ENCODE assay signal across 7 mouse cellular contexts in genomic region chr10:12878661-12879312, GRCm38 (mm10). TPM values are rescaled to one million over a fixed set of nuclear protein-coding genes. Genes with fewer than 3 reads are reported as not detected.
DNase-seq lines count a peak whose midpoint lies in the region; ATAC-seq and TF ChIP-seq lines count a peak whose summit lies in the region.

No protein-coding gene starts in this region.

- POLR2A ChIA-PET in Patski (lab: Charles Lee), result no interaction called here

- no peaks in the 10 kb centered on the region for H3K27me3 ChIP-seq in C2C12 (ENCODE audit: control insufficient read depth, insufficient read depth, insufficient read length)
- no peaks in the 10 kb centered on the region for H3K27me3 ChIP-seq in Patski
- no peaks in the 10 kb centered on the region for H3K27me3 ChIP-seq in stomach, embryonic 15.5 days (replicated peaks)

- no peaks in the 10 kb centered on the region for H3K79me3 ChIP-seq in C2C12 (ENCODE audit: low read depth)

- TF ChIP-seq CTCF in C2C12 (IDR thresholded peaks at IDR 0.05; ENCODE audit: control insufficient read depth, insufficient read depth, insufficient read length) (no peak), Patski (IDR thresholded peaks at IDR 0.05) (no peak)

- no peaks in the 10 kb centered on the region for H3K9me3 ChIP-seq in stomach, embryonic 15.5 days

- ATAC-seq in Patski, result peak; percentile 73
- ATAC-seq in stomach, embryonic 15.5 days (ENCODE audit: insufficient read depth, low FRiP score, low read depth), result 0 out of 2 replicates have a peak, but pooled peaks have one; percentile 27

- H3K4me2 ChIP-seq in stomach, embryonic 15.5 days, result peak overlapping the region; percentile 25

- no peaks in the 10 kb centered on the region for H3K79me2 ChIP-seq in C2C12 (ENCODE audit: control insufficient read depth, insufficient read depth)

- in situ Hi-C loops in Patski (cut with MboI; ENCODE audit: low pct_unique_long_range_greater_than_20kb), result no loop called here

- H3K4me3 ChIP-seq in C2C12 (ENCODE audit: insufficient read depth, poor library complexity, severe bottlenecking), result no peak overlapping the region
- no peak overlapping the region for H3K4me3 ChIP-seq in stomach, embryonic 15.5 days (replicated peaks)

- CTCF ChIA-PET in Patski (lab: Charles Lee), result no interaction called here

- no peak overlapping the region for H3K9ac ChIP-seq in stomach, embryonic 15.5 days

- H3K4me1 ChIP-seq in stomach, embryonic 15.5 days, result no peaks in the 10 kb centered on the region

- 18% methylated on average over 14 of the region's 14 CpGs for whole genome bisulfite sequencing in stomach, embryonic 15.5 days

- intact Hi-C loops in left cerebral cortex, postnatal 4 days (cut with DNase I), result no loop called here

- peak; percentile 73 for DNase-seq in Patski (ENCODE audit: low read depth, low spot score)
- DNase-seq in gastrocnemius, postnatal 10 days, result peak; percentile 27
- peak; percentile 35 for DNase-seq in induced T-regulatory cell, adult 2 months (ENCODE audit: low read depth)
- no peak for DNase-seq in left cerebral cortex, postnatal 4 days
- DNase-seq in ovary, adult 18-20 months (ENCODE audit: low spot score), result no peak

- no peaks in the 10 kb centered on the region for H3K36me3 ChIP-seq in C2C12 (ENCODE audit: control insufficient read depth, insufficient read depth)
- no peaks in the 10 kb centered on the region for H3K36me3 ChIP-seq in stomach, embryonic 15.5 days

- no peak overlapping the region for H3K27ac ChIP-seq in stomach, embryonic 15.5 days

- H3ac ChIP-seq in C2C12 (ENCODE audit: control insufficient read depth, insufficient read length, low read depth), result no peak overlapping the region

TF ChIP-seq in C2C12, 6 proteins besides CTCF, POLR2A, EP300 and RAD21:
- no peak for TF ChIP-seq USF1 (IDR thresholded peaks at IDR 0.05; ENCODE audit: low read depth)
- TF ChIP-seq MYOD1 (IDR thresholded peaks at IDR 0.05; ENCODE audit: control insufficient read depth, insufficient read length, low read depth), result no peak
- peak; percentile 11 for TF ChIP-seq CEBPB (IDR thresholded peaks at IDR 0.05; ENCODE audit: low read depth)
- TF ChIP-seq FOSL1 (IDR thresholded peaks at IDR 0.05; ENCODE audit: insufficient read depth, low read length, poor library complexity, severe bottlenecking), result peak; percentile 49
- peak; percentile 66 for TF ChIP-seq MAX (IDR thresholded peaks at IDR 0.05)
- TF ChIP-seq MYOG (IDR thresholded peaks at IDR 0.05; ENCODE audit: control insufficient read depth, extremely low read depth, insufficient read length), result no peak

RNA-seq across cellular contexts. Expression of gene Utrn, which starts 9.6 kb away (rescaled TPM):
- polyA plus RNA-seq in C2C12 (2012; fragmentation: generic; extraction: Trizol) (10.5 TPM), Patski (2021) (40.9 TPM)
- 10 to 100 TPM; 60.0 to 71.8 TPM for total RNA-seq in gastrocnemius, postnatal 10 days (2021)
- 68.1 and 72.2 TPM in 2 replicates for polyA plus RNA-seq in stomach, embryonic 15.5 days (2015; fragmentation: Nextera tagmentation; extraction: Ambion mirVana)
- total RNA-seq in left cerebral cortex, postnatal 4 days (2021), result 10 to 100 TPM; 32.1 to 34.6 TPM

Comparison
In these comparisons a context has a peak if more than half of its experiments do, and no peak if none do; other contexts are left out.
1. DNase-seq: peak in Patski (single experiment), gastrocnemius, postnatal 10 days (single experiment) and induced T-regulatory cell, adult 2 months (single experiment); none in left cerebral cortex, postnatal 4 days (single experiment) and ovary, adult 18-20 months (single experiment).